Mouse (Mus musculus): ENCODE data around the gene Ciao2b.

DNA sequence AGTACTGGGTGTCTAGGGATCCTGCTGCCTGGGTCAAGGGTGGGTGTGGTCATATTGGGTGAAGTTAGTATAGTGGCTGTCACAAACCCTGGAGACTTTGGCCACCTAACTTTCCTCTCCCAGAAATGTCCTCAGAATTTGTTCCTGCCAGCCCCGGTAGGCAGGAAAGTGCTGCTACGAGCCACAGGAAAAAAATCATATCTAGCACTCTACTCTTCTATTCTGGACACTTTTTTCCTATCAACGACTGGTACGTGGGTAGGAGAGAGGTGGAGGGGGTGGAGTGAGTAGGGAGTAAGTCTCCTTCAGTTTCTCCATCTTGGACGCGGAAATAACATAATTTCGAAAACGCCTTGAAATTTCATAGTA lies 11.7 kb downstream of the Ciao2b start:
- TF ChIP-seq CTCF (IDR thresholded peaks at IDR 0.05; ENCODE audit: extremely low read depth, insufficient read depth, insufficient read length, insufficient replicate concordance) = no peak
- no peak for TF ChIP-seq POLR2A (IDR thresholded peaks at IDR 0.05; ENCODE audit: low read depth, low read length)
